Mouse (Mus musculus) left cerebral cortex, adult 8-10 months (tissue): ENCODE measurements around the gene Ryr3. TPM values are rescaled to one million over a fixed set of nuclear protein-coding genes. Genes with fewer than 3 reads are reported as not detected.

ENCODE experiments used
- DNase-seq, 2 experiments: peaks; one replicate each; pipeline ENCODE4 v3.0.0; 2022; ENCODE audit warnings: low spot score in 2 of 2
- total RNA-seq, 4 experiments: library from RNA; stranded (reverse); gene quantifications; 2 replicates each; pipeline ENCODE4 v1.2.4; 2022

Gene Ryr3
- total RNA-seq, 4 experiments from 2014 or later: 35.9 to 40.1 (median 38.6) TPM

DNA sequence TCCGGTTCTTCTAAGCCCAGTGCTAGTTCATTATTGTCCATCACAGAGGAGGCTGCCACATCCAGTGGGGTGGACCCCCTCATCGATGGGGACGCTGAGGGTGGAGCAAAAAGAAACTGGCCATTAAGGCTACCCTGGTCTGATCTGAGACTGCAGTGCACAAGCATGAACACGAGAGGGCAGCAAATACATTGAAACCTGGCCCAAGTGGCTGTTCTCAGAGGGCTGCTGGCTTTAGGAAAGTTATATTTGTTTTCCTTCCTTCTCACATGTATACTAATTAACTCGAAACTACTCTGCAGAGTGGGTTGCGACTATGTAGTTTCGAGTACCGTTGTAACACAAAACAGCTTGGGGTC is 416.9 kb downstream of the Ryr3 start:
- peak; percentile 30 to 60 for DNase-seq

DNA sequence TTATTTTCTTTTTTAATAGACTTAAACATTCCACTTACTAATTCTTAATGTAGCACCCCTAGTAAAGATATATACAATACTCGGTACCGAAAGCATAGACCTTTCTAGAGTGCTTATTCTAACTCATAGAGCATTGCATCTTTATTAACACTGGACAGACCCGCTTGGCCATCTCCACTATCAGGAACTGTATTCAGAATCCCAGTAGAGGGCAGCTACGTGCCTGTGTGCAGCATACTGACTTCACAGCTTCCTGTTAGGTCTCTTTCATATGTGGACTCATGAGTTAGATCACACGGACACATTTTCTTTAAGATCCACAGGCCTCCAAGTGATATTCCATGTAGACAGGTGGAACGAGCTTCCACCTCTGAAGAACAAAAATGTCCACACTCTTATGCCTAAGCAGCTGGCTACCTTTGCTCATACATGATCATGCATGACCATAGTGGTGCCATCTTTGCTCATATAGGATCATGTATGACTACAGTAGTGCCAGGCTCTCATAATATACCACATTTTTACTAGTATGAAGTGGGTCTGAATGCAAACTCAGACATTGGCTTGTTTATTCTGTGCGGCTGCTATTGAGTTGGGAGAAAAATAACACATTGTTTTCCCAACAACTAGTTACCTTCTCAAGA is 417.4 kb downstream of the Ryr3 start:
- DNase-seq: no peak

DNA sequence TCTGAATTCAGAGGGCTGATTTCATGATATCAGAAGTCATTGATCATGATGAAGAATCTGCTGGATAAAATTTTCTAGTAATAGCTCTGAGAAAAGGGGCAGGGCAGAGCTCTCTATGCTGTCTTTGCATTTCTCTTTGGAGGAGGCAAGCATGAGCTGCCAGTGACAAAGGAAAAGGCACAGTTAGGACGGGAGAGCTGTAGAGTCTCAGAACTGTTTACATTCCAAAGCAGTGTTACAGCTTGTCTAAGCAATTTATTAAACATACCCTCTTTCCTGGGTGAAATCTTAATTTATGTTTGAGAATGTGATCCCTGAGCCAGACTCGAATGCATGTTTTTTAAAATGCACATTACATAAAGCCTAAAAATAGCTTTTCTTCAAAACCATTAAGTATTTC is 435.3 kb downstream of the Ryr3 start:
- no peak for DNase-seq

DNA sequence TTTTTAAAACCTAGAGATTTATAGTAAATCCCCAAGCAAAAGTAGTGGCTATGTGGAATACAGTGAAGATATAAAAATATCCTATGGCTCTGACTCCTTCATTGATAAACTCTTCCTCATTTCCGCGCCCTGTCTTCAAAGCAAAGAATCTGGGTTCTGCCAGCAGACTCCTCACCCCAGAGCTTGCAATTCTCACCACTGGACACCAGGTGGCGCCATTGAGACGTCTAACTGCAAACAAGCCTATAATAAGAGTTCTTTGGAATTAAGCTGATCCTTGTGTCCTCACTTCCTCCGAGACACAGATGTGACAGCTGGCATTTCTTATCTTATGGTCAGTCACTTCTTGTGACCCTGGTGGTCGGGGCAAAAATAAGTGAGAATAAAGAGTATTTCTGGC is 442.1 kb downstream of the Ryr3 start:
- peak; percentile 47 to 55 for DNase-seq

DNA sequence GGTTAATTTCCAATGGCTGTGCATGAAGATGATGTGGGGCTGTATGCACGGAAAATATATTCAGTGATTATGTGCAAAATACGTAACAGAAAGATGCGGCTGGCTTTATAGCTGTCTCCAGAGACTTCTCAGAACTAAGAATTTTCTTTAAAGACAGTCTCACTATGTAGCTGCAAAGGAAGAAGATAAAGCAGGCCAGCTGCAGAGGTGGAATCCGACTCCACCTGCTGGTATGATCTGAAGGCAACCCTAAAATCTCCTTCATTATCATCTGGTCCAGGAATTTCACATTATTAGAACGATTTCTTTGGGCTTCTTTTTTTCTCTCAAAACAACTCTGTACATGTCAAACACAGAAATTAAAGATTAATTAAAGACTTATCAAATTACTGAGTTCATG is 449.2 kb downstream of the Ryr3 start:
- no peak for DNase-seq

DNA sequence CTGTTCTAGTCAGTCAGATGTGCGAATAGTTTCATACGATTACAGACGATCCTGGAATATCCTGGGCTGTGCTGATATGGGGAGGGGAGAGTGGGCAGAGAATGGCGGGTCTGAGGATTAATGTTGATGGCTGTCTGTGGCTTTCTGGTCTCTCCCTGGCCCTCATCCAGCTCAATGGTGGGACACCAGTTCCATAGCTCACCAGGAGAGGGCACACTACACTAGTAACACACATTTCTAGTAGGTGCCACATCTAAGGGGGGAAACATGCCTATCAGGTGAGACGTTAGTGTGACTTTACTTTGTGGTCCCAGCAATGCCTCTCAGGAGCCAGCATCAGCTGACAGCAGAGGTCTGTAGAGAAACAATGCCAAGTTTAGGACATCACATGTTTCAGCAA is 451.9 kb downstream of the Ryr3 start:
- DNase-seq: no peak

DNA sequence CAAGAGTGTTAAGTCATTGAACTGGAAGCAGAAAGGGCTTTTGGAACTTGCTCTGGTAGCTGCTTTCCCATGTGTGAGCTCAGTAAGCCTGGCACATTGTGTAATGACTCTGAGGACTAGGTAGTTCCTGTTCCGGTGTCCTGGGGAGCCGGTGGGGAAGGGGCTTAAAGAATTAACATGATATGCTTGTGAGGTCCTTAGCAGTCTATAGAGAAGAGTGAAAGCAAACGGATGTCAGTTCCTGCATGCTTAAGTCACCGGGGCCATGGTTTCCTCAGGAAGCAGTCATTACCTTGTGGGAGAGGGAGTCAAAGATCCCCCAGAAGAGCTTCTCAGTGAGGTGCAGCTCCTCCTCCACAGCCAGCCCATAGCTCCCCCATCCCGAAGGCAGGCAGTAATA is 452.6 kb downstream of the Ryr3 start:
- no peak for DNase-seq

DNA sequence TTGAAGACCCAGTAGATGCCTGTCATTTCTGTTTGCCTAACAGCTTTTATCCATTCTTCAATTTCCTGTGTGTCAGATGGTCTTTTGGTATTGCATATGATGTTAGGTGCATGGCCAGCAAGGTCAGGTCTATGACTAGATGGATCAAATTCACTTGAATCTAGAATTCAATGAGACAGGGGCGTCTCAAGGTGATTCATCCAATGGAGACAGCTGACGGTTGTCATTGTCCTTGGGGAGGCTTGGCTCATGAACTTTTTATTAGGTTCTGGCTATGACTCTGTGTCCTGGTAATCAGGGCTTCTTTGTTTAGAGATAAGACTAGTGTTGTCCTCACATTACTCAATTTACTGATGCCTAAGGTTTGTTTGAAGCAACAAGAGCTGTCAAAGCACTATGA is 454.9 kb downstream of the Ryr3 start:
- no peak for DNase-seq

DNA sequence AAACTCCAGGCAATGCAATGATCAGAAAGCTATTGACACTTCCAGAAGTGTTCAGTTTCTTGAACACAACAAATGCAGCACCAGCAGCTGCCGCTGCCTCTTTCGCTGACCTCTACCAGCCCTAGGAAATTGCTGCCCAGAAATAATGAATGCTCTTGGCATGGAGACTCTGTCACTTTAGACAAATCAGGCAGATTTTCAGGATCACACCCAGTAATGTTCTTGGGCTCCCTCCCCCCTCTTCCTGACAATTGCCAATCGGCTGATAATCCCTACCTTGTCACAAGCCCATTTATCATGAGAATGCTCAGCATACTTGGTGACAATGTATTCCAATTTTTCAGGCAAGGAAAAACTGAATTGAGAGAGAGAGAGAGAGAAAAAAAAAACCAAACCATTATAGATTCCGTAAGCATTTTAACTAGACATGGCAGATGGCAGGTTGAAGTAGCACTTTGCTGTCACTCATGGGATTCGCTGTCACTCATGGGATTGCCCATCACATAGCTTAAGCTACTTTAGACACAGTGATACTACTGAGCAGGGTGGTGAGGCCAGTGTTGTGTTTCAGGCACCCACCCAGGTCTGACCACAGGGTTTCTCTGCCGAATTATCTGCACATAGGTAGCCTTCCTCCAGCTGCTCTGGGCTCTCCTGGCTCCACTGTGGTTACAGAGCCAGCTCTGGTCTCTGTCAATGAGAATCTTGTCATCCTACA is 455.5 kb downstream of the Ryr3 start:
- no peak for DNase-seq

DNA sequence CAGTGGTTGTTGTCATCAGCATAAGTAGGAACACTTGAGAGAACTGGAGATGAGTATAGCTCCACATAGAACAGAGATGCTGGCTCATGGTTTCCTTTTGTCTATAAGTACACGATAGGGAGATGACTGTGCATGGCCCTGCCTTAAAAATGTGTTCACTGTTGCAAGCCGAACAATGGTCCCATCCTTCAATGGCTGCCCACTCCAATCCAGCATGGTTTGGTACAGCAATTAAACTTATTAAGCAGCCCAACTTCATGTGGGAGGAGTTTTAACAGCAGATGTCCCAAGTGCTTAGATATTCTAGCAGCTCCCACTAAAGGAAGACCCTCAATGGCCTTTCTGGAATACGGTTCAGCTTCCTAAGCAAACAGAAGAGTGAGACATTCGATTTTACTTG is 456.2 kb downstream of the Ryr3 start:
- no peak for DNase-seq

DNA sequence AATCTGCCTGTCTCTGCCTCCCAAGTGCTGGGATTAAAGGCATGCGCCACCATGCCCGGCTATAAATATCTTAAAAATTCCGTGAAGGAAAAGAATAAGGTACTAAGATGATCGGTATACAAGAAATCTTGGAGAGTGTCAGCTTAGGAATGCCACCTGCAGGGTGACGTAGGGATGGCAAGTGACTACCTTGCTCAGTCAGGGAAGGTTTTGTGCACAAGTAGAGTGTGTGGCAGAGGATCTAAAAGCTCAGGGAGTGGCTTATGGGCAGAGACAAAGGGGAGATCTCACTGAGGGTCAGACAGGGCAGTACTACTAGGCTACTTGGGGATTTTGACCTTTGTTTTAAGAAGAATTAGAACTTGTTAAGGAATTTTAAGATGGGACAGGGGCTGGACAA is 457.2 kb downstream of the Ryr3 start:
- no peak for DNase-seq

DNA sequence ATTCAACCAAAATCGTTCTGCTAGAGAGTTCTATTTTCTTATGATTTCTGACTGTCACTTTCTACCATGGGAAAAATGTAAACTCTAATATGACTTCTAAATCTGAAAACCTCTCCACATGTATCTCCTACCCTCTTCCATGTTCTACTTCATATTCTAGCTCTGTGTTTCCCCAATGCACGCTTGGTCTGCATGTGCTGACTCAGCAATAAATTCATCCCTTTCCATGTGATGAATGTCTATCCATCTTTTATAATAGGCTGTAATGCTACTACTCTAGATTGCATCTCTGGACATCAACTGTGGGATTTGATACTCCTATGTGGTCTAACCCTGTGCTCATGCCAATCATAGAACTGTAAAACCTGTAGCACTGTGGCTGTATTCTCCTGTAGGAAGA is 458.2 kb downstream of the Ryr3 start:
- no peak for DNase-seq

DNA sequence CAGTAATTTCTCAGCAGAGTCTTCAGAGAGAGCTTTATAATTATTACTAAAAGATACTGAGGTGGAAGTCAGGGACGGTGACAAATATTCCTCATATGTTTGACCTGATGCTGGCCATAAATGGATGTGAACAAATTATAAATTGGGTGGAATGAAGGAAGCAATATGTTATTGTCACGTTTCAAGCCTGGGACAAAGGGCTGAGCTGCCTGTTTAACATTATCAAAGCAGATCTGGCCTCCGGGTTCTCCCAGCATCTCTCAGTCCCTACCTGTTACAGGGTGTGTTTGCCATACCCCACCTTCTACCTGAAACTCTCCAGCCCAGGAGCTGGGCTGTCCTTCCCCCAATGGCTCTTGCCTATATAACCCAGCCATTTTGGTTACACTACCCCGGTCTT is 463.6 kb downstream of the Ryr3 start:
- no peak for DNase-seq

DNA sequence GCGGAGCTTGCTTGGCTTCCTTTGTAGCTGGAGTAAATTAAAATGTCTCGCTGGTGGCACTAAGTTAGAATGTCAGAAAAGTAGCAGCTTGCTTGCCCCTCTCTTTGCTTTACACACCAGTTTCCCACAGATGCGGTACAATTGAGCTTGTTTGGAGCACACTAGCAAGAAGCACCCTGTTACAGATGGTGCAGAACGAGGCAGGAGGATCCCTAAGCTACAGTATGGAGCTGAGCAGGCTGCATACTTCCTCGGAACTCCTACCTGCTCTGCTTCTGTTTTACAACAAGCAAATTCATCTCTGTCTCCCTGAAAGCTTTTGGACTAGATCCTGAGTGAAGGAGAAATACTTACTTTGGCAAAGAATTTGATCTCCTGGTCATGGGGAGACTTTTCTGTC is 465.5 kb downstream of the Ryr3 start:
- no peak for DNase-seq

DNA sequence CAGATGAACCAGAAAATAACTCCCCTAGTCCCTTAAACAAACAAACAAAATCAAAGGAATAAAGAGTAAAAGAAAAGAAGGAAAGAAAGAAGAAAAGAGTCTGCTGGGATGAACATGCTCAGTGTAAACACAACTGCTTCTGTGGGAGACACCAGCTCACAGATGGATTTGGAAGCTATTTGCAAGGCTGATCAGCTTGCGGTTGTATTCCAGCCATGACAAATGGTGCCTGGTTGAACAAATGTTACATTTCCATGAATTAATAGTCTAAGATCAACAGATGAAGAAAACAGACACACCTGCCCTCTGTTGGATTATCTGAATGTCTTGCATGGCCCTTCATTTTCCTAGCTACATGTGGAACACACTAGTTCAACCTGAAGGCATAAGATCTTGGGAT is 468.4 kb downstream of the Ryr3 start:
- DNase-seq: no peak

DNA sequence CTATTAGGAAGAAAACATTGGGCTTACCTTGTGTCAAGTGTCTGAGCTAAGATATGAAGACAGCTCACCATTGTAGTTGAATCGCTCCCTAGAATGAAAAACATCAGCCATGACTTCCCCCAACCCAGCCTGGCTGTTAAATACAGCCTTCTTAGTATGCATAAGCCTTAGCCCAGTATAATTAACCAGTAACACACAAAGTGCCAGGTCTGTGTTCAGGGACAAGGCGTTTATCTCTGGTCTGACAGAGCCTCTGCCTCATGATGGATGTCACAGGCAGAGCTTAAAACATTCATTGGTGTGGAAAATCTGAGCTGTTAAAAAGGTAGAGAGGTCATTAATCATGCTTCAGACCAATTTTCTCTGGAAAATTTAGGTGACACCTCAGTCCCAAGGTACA is 484.0 kb downstream of the Ryr3 start:
- DNase-seq: no peak

DNA sequence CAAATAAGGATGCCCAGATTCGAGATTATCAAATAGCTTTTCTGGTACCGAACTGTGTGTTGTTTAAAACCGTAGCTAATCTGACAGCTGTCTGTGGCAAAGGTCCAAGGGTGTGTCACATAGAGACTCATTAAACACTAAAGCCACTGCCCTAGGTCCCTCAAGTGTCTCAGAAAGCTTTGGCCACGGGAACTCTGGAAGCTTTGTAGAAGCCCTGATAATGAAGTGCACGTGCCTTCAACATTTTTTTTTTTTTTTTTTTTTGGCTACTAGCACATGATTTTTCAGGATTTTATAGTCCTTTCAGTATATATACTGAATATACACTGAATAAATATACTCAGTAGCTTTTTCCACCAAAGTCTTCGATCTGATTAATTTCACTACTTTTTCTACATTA is 489.1 kb downstream of the Ryr3 start:
- no peak for DNase-seq

DNA sequence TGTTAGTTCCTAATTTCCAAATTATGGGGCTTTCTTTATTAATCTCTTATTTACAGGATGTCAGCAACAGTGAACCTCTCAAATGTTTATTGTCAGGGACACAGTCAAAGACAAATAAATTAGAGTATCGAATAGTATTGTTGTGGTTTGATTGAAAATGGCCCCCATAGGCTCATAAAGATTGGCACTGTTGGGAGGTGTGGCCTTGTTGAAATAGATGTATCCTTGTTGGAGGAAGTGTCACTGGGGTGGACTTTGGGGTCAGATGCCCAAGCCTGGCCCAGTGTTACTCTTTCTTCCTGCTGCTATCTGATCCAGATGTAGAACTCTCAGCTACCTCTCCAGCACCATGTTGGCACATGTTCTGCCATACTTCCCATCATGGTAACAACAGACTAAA is 495.7 kb downstream of the Ryr3 start:
- DNase-seq: no peak

DNA sequence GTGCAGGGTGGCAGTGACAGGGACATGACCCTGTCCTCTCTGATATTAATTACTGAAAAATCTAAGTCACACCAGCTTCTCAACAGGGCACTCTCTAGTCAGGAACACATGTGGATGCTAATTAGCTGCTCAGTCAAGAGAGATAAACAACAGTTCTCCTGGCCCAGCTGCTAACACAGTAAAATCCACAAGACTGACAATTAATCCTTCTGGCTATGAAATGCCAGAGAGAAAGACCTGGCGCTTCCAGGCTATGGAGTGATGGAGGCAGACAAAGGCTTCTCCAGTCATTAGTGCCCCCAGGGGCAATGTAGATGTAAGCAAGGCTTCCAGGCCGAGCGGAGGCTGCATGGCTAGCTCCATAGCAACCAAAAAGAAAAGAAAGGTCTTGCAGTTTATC is 496.2 kb downstream of the Ryr3 start:
- no peak for DNase-seq

DNA sequence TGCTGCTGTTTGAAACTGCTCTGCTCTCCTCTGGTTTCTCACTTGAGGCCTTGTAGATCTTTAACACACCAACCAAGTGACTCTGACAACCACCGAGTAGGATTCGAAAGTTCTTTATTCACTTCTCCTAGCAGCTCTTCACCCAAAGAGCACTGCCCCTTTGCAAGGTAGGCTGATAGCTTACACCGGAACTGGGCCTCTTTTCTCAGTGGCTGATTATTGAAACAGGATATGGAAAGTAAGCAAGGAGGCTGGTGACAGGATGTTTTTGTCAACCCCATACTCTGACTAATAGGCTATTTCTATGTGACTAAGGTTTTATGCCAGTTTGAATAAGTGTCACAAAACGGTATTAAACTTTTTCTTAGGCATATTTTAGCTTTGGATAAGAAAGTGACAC is 502.2 kb downstream of the Ryr3 start:
- no peak for DNase-seq

DNA sequence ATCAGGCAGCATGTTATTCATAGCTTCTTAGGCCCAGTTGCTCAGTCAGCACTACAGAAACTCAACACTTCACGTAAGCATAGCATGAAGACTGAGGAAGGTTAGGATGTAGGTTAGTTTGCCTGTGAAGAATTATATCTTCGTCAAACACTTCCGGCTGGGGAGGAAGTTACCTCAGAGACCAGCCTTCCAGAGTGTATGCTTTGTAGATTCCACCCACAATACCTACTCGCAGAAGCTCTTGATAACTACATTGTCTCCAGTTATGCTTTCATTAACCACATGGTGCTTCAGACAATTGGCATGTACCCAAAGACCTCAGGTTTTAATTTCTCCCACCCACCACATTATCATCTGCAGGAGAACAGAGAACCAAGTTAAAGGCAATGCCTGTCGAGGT is 535.1 kb downstream of the Ryr3 start:
- no peak for DNase-seq

DNA sequence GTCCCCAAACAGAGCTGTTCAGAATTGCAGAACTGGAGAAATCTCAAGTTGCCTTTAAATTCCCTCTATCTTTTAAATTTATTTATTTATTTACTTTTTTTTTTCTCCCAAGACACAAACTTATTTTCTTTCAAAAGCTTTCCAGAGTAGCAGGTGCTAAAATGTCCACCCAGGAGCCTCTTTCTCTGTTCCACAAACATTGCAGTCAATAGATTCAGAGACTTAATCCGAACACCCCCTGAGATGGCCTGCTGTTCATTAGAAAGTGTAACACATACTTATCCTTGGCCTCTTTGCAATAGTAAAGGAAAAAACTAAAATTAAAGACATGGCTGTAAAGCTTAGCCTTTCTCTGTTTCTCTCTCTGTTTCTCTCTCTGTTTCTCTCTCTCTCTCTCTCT is 539.6 kb downstream of the Ryr3 start:
- DNase-seq: no peak

DNA sequence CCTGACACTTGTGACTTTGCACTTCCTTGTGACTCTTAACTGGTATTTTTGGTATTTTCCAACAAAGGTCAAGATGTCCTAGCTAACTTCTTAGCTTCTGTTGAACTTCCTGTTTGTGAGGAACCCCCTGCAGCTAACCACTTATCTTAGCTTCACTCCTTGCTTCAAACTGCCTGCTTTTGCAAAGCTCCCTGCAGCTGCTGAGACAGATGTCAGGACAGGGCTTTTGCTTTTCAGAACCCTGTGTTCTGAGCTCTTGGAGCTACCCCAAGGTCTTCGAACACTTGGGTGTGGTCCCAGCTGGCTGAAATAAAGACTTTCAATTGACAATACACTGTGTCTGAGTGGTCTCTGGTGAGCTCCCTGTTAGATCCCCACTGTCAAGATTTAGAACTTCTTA is 540.2 kb downstream of the Ryr3 start:
- no peak for DNase-seq

DNA sequence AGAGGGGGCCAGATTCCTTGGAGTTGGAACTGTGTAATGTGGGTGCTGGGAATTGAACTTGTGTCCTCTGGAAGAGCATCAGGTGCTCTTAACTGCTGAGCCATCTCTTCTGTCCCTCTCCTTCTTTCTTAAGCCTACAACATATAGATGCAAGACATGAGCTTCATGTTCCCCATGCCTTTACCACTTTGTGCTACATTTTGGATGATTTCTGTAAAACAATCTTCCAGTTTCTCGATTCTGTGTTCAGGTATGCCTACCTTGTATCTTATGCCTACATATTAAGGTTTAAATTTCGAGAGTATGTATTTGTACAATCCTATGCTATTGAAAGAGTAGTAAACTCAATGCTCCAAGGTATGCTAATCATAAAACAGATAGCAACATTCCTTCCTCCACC is 540.7 kb downstream of the Ryr3 start:
- DNase-seq: no peak
